Mouse (Mus musculus) G1E (cell line): ENCODE results near the gene Tfpi. TPM values are rescaled to one million over a fixed set of nuclear protein-coding genes. Genes with fewer than 3 reads are reported as not detected.
A peak's percentile ranks its signal among the peaks of the same experiment; 100 is the strongest.

Experiments
- ATAC-seq: 2 replicates; pipeline ENCODE4 v1.8.0; 2016; ENCODE audit warnings: mild to moderate bottlenecking; ENCODE audit not compliant: insufficient number of reproducible peaks, poor library complexity, low FRiP score, severe bottlenecking; ENCODE audit errors: extremely low read depth
- DNase-seq: peaks from one replicate; pipeline ENCODE4 v3.0.0; 2012; ENCODE audit warnings: low spot score
- H3K27me3 ChIP-seq: 2 replicates; pipeline ENCODE4 v1.6.1; 2012; ENCODE audit warnings: mild to moderate bottlenecking, low read length, inconsistent platforms; ENCODE audit not compliant: insufficient read depth
- H3K36me3 ChIP-seq: replicated peaks from 2 replicates; pipeline ENCODE3; 2012; ENCODE audit warnings: mild to moderate bottlenecking, inconsistent platforms
- H3K4me1 ChIP-seq: 2 replicates; pipeline ENCODE4 v1.6.1; 2012; ENCODE audit warnings: low read depth, low read length, inconsistent platforms, mixed read lengths; ENCODE audit not compliant: insufficient read depth
- H3K4me3 ChIP-seq: 2 replicates; pipeline ENCODE4 v1.5.1; 2012; ENCODE audit warnings: low read depth, mild to moderate bottlenecking, inconsistent platforms, low read length, moderate library complexity, mixed read lengths
- H3K9me3 ChIP-seq: replicated peaks from 2 replicates; pipeline ENCODE4 v1.6.1; 2012; ENCODE audit warnings: inconsistent platforms
- CTCF ChIP-seq: IDR thresholded peaks from 2 replicates; pipeline ENCODE4 v1.5.1; 2012; ENCODE audit warnings: low read depth, low read length, inconsistent platforms, mixed read lengths
- GATA1 ChIP-seq: IDR thresholded peaks from 2 replicates; pipeline ENCODE4 v1.6.1; 2012; ENCODE audit warnings: borderline replicate concordance, low read length, inconsistent platforms, mixed read lengths
- GATA2 ChIP-seq: IDR thresholded peaks from 2 replicates; pipeline ENCODE4 v1.6.1; 2012; ENCODE audit warnings: low read depth, low read length, inconsistent platforms, borderline replicate concordance
- POLR2AphosphoS5 ChIP-seq: IDR thresholded peaks from 2 replicates; pipeline ENCODE4 v1.6.1; 2012; ENCODE audit warnings: low read depth, low read length, inconsistent platforms; ENCODE audit not compliant: insufficient replicate concordance
- TAL1 ChIP-seq: conservative IDR thresholded peaks from 2 replicates; pipeline ENCODE4 v1.6.1; 2012; ENCODE audit warnings: low read depth, low read length, inconsistent platforms, mixed read lengths
- polyA plus RNA-seq: library from polyadenylated mRNA; stranded (reverse); fragments of >175 nt; gene quantifications from 2 replicates; pipeline ENCODE4 v1.2.3, GENCODE M21; 2012
- total RNA-seq, 2 experiments: library from RNA; stranded (forward) in 1 of 2; stranded (reverse) in 1 of 2; fragments of 200-1000 nt in 1 of 2; fragments of >200 nt in 1 of 2; fragmentation: Nextera tagmentation in 1 of 2; gene quantifications; 2 replicates each; pipeline ENCODE4 v1.2.3; 2014 to 2017

Gene Tfpi
- total and polyA plus RNA-seq, 3 experiments: 1.2 to 62.5 (median 41.4) TPM

GRCm38 (mm10) chr2:84464956-84465355 lies 11.6 kb downstream of the Tfpi start:
- H3K4me1 ChIP-seq: peaks cover 9% of the 10 kb centered on the region
- TF ChIP-seq GATA1 (no peak), CTCF (no peak), GATA2 (no peak), POLR2AphosphoS5 (no peak), TAL1 (no peak)
- ATAC-seq (no peak), DNase-seq (no peak)
- H3K9me3 ChIP-seq: no peaks in the 10 kb centered on the region
- H3K36me3 ChIP-seq: peaks cover 62% of the 10 kb centered on the region
- no peaks in the 10 kb centered on the region for H3K27me3 ChIP-seq
- no peak overlapping the region for H3K4me3 ChIP-seq

GRCm38 (mm10) chr2:84462411-84462810 lies 14.2 kb downstream of the Tfpi start:
- H3K27me3 ChIP-seq: no peaks in the 10 kb centered on the region
- H3K36me3 ChIP-seq: peaks cover 50% of the 10 kb centered on the region
- no peak for ATAC-seq
- H3K4me3 ChIP-seq: no peak overlapping the region
- H3K4me1 ChIP-seq: peaks cover 20% of the 10 kb centered on the region
- H3K9me3 ChIP-seq: no peaks in the 10 kb centered on the region
- TF ChIP-seq GATA2 (no peak), CTCF (no peak), GATA1 (no peak), TAL1 (no peak), POLR2AphosphoS5 (no peak)
- no peak for DNase-seq

GRCm38 (mm10) chr2:84459651-84460177 lies 16.9 kb downstream of the Tfpi start:
- H3K4me3 ChIP-seq: no peak overlapping the region
- peaks cover 28% of the 10 kb centered on the region for H3K4me1 ChIP-seq
- H3K9me3 ChIP-seq: no peaks in the 10 kb centered on the region
- no peak for DNase-seq
- peak; percentile 32; the same call in 1 of the 2 replicates for TF ChIP-seq TAL1
- TF ChIP-seq GATA2: no peak
- peaks cover 47% of the 10 kb centered on the region for H3K36me3 ChIP-seq
- ATAC-seq: peak; percentile 82
- no peaks in the 10 kb centered on the region for H3K27me3 ChIP-seq

GRCm38 (mm10) chr2:84457221-84457620 lies 19.4 kb downstream of the Tfpi start:
- Histone ChIP-seq H3K36me3 (peaks cover 41% of the 10 kb centered on the region), H3K9me3 (no peaks in the 10 kb centered on the region), H3K27me3 (no peaks in the 10 kb centered on the region), H3K4me1 (peaks cover 29% of the 10 kb centered on the region), H3K4me3 (no peak overlapping the region)
- DNase-seq (no peak), ATAC-seq (no peak)
- TF ChIP-seq CTCF (no peak), POLR2AphosphoS5 (no peak), GATA1 (no peak), TAL1 (no peak), GATA2 (no peak)

- H3K4me3 ChIP-seq: no peak overlapping the region
- TF ChIP-seq CTCF (peak; percentile 53), GATA2 (no peak)
- peak; percentile 26 for DNase-seq
- H3K9me3 ChIP-seq: no peaks in the 10 kb centered on the region
- no peak for ATAC-seq
- peaks cover 40% of the 10 kb centered on the region for H3K36me3 ChIP-seq
- no peaks in the 10 kb centered on the region; the same call in 1 of the 2 replicates for H3K27me3 ChIP-seq
- peaks cover 26% of the 10 kb centered on the region for H3K4me1 ChIP-seq
Observed at GRCm38 (mm10) chr2:84455236-84455799, 21.3 kb downstream of the Tfpi start.

GRCm38 (mm10) chr2:84454551-84455235 lies 21.9 kb downstream of the Tfpi start:
- Histone ChIP-seq H3K4me3 (no peak overlapping the region), H3K36me3 (peaks cover 41% of the 10 kb centered on the region), H3K9me3 (no peaks in the 10 kb centered on the region), H3K27me3 (no peaks in the 10 kb centered on the region; the same call in 1 of the 2 replicates), H3K4me1 (peaks cover 23% of the 10 kb centered on the region)
- DNase-seq: no peak
- TF ChIP-seq TAL1: no peak
- TF ChIP-seq POLR2AphosphoS5: no peak
- ATAC-seq: no peak
